Mouse (Mus musculus) stomach, postnatal 0 days (tissue): ENCODE data around the gene Crb2.

Source experiments
- CTCF ChIP-seq: IDR thresholded peaks from 2 replicates; pipeline ENCODE4 v1.5.1; 2016; ENCODE audit warnings: antibody characterized with exemption, low read depth, mild to moderate bottlenecking, moderate library complexity
- EP300 ChIP-seq: optimal IDR thresholded peaks from 2 replicates; pipeline ENCODE3; 2016; ENCODE audit warnings: antibody characterized with exemption

- no peak for TF ChIP-seq CTCF
- no peak for TF ChIP-seq EP300
Observed at GRCm38 (mm10) chr2:37760633-37761032, 15.4 kb upstream of the Crb2 start.
